Mouse (Mus musculus) kidney, postnatal 36 days (tissue): ENCODE measurements around the gene Nr2e3.
"Not testable (repeated sequence)": the region's sequence is repeated elsewhere in the genome, so short reads cannot be mapped to it uniquely, and the experiment has no call there.

Source experiments
- DNase-seq, 2 experiments: peaks; one replicate each; pipeline ENCODE4 v3.0.0; 2021 to 2022; ENCODE audit warnings: mixed read lengths in 2 of 2

Nr2e3 gene

DNA sequence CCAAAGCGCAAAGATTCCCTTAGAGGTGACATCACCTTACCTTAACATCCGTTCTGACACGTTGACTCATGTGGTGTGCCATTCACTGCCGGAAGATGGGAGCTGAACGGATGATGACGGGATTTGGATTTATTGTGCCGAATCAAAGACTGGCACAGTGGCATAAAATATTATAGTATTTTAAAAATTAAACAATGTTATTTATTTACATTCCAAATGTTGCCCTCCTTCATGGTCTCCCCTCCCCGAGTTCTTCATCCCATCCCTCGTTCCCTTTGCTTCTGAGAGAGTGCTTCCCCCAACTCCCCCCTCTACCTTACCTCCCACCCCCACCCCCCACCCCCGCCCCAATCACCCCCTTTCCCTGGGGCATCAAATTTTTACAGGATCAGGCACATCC is at the start of gene Nr2e3:
Gene Nr2e3, minus strand, starts transcription at position 101 of the 400 bp plus-strand sequence.
- no peak for DNase-seq

DNA sequence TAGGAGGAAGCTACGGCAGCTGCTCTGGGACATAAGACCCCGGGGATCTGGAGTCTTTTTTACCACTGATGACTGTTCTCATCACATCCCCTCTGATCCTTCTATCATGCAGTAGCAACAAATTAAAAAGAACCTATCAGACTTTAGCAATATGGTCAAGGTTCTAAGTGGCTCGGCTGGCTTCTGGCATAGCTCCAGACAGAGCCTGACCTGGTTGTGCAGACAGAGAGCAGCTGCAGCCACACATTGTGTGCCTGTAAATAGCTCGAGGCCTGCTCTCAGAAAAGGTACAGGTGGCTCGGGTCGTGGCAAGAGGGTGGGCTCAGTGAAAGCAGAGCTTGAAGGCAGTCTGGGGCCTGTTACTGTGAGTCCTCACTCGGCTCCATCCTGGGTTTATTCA is 48.5 kb upstream of the Nr2e3 start:
- DNase-seq: peak in 1 of 2 experiments; percentile 46

DNA sequence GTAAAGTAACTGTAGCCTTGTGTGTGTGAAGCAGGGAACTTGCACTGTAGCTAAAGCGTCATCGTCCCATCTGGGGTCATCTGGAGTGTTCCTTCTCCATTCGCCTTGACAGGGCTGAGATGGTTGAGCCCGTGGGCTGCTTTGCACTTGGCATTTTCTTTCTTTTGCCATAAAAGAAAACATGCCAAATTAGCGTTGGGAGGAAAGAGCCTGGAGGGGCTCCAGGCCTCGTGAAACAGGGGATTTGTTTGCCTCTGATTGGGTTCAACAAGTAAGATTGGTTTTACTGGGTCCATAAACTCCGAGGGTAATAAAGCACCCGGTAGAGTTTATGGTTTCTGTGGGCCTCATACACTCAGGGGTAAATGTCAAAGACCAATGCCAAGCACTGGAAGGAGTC is 41.9 kb upstream of the Nr2e3 start:
- DNase-seq: no peak

DNA sequence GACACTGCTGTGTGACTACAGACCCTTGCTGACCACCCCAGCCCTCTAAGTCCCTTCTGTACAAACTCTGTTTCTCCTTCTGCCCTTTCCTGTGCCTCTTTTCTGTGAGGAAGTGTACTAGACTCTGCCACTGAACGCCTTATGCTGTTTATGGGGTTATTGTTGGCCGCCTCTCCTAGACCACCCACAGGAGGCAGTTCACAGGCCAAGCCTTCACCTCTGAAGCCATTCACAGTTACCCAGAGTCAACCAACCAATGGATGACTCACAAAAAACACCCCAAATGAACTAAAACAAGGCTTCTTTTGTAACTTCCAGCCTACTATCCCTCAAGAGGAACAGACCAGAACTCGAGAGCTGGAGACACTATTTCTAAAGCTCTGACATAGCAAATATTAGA is 41.0 kb upstream of the Nr2e3 start:
- DNase-seq: no peak

DNA sequence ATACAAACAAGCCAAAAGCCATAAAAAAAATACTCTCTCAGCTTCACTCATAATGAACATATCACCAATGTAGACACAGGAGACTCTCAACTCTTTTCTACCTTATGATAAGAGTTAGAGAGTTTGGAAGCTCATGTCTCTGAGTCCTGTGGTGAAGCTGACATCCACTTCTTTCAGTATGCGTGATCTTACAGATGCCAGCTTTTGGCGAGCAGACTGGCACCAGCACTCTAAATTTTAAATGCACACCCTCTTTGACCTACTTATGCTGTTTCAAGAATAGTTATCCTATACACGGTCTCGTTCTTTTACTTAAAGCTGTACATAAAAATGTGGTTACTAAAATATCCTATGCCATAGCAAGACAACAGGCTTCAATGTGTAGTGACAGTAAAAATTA is 37.3 kb upstream of the Nr2e3 start:
- DNase-seq: no peak

DNA sequence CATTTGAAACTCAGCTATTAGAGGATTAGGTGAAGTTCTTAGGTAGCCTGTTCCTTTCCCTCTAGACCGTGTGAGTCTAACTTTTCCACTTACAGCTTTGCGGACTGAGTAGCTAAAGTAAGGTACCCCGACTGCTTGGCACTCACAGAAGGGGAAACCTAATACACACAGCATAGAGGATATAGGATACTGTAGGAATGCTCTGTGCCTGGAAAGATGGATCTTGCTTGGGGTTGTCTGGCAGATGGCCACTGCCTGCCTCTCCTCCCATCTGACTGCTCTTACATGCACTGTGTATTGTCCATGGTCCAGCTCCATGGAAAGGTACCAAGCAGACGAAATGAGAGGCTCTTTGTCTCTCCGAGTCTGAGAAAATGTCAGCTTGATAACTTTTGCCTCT is 30.9 kb upstream of the Nr2e3 start:
- DNase-seq: no peak

DNA sequence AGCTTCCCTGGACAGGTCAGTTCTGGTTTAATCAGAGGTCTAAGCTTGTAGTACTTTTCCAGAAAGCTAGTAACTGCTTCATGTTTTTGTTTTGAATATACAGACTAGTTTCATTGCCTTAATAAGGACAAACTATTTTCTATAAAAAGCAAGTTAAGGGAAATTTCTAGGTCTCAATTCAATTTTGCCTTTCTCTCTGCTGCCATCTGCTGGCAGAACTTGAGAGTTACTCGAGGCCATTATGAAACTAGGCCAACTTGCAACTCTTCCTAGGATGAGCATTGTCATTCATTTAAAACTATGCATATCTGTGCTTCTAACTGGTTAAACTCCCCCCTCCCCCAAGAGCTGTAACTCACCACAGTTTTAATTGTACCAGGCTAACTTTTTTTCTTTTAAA is 29.4 kb upstream of the Nr2e3 start:
- DNase-seq: peak; percentile 55 to 79

DNA sequence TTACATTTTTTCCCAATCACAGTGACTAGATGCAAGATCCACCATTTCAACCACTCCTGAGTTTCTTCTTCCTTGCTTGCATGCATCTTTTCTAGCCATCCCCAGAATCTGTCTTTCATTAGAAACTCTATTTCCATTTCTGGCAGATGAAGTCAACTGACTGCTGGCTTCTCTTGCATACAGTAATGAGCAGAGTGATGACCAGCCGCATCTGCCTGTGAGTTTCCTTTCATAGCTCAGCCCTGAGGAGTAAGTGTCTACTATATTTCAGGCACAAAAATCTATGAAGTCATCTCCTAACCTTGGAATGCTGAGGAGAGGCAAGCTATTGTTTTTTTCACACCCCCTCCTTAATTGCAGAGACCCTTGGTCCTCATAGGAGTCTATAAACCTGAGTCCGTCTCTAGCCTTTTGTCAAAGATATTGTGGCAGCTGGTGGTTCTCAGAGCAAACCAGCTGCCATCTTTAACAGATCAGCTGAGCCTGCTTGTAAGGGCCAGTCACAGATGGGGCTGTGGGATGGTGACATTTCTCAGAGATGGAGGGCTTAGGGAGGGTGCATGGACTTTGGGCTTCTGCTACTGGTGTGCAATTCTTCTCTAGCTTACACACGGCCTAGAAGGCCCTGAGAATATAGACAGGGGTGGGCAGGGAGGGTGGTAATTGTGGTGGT is 25.6 kb upstream of the Nr2e3 start:
- DNase-seq: no peak

DNA sequence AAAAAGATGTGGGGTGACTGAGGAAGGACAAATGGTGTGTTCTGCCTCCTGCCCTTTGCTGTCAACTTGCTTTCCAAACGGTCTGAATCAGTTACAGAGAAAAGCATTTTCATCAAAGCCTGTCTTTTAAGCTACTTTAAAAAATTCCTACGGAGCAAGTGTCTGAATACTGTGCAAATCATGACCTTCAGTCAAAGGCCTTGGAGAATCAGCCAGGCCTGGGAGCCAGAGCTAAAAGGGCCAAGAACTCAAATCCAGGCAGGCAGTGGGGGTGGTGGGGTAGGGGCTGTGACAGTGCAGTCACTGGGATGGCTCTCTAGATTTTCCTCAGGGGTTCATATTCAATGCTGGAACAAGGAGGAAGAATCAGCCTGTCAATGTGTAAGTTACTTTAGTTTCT is 20.7 kb upstream of the Nr2e3 start:
- DNase-seq: no peak

DNA sequence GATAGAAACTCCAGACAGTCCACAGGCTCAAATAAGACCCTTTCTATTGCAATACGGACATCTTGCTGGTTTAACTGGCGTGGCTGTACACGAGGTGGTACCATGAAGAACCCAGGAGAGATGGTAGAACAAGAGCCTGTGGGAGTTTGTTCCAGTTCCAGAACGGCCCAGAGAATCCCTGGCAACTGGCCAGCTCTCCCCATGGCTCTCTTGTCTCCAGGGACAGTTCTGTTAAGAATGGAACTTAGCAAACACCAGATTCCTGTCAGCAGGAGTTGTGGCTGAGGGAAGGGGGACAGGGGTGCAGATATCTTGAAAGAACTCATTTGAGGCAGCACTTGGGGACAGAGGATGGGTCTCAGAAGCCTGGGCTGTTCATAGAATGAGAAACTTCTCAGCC is 10.8 kb upstream of the Nr2e3 start:
- DNase-seq: peak in 1 of 2 experiments; percentile 33

DNA sequence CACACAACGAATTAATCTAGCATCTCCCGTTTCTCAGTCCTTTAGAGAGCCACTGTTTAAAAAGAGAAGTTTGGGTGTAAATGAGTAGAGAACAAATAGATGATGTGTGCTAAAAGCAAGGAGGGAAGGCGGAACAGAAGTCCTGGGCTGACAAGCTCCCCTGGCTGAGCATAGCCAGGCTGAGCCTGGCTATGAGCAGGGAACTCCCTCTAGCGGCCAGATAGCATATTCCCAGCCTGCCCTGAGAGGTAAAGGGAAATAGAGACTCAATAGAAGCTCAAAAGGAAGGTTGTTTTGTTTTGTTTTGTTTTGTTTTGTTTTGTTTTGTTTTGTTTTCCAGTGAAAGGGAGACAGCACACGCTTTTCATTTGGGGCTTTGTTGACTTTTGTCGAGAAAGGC is 8.9 kb upstream of the Nr2e3 start:
- peak; percentile 58 to 78 for DNase-seq

DNA sequence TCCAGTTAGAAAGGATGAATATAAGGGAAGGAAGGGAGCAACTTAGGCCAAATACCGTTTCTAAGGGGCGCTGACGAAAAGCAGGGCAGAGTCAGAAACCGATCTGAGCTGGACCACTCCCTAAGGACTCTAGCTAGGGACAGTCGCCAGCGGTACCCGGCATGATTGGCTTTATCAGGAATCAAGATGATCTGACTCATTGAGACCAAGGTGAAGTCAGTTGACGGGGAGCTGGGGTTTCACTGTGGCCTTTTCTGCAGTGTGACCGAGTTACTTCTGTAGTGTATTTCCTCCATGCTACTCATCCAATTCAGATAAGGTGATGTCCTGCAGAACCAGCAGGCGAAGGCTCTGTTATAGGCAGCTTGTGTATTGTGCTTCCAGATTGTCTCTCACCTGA is 4.6 kb upstream of the Nr2e3 start:
- DNase-seq: no peak

DNA sequence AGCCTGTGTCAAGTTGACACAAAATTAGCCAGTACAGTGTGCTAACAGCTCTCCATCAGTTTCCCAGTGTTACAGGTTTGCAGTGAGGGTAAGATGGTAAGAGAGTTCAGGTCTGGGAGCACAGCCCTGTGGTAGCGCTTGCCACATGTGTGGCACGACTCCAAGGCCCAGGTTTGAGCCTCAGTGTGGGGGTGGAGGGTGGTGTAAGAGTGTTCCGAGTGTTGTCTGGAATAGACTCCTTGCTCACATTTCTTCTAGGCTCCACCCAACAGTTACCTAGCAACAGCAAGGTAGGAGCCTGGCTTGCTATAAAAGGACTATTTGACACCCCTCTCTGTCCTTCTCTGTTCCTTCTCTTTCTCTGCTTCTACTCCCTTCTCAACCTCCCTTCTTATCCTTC is 3.9 kb upstream of the Nr2e3 start:
- no peak for DNase-seq

DNA sequence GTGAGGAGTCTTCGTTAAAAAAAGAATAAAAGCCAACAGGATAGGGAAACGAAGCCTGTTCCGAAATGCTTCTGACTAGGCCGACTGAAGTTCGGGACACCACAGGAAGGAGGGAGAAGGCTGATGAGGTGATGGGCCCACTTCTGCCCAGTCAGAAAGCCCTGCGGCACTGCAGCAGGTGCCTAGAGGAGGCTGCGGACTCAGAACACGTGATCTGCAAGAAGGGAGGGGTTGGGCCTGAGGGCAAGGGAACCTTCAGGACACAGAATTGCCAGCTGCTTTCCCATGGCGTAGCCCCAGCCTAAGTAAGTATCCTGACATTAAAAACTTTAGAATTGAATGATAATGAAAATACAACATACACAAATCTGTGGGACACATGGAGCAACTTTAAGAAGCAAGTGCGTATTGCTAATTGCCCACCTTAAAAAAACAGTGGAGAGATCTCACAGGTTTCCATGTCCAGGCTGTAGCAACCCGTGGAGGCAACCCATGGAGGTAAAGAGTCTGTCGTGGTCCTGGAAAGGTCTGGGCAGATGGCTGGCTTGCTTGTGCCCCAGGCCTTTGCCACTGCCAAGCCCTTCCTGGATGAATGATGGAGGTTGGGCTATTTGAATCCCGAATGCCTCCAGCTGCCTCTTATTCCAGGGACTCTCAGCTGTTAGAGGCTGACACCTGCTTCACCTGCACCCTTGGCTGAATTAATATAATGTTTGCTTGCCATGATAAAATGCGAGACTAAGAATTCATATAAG is 919 bp upstream of the Nr2e3 start:
- DNase-seq: no peak

DNA sequence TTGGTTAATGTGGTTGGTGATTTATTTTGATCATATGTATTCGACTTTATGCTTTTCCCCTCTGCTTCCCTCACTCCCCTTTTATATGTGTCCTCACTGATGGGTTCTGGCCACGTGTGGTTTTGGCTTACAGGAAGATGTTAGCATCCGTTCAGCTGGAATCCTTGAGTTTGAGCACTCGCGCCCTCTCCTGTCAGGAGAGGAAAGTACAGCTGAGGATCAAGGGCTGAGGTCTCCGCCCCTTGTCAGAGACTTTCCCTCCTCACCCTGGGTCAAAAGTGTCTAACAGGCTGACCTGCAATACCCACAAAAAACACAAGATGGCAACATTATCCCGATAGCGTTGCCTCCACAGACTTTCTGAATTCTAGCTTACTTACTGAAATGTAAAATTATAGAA is 1.2 kb downstream of the Nr2e3 start:
- DNase-seq: peak; percentile 85 to 86

DNA sequence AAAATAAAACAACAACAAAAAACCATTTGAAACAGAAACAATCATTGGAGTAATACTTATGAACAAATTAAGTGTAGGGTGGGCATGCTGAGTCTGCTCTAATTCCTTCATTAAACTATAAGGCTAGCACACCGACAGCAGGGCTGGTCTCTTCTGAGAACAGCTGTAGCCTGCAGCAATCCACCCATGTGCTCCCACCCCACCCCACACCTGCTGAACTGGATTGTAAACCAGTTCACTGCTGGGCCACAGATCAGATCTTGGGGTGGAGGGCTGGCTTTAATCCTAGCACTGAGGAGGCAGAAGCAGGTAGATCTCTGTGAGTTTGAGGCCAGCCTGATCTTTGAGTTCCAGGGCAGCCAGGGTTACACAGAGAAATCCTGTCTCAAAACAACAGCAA is 2.3 kb downstream of the Nr2e3 start:
- not testable (repeated sequence) for DNase-seq

DNA sequence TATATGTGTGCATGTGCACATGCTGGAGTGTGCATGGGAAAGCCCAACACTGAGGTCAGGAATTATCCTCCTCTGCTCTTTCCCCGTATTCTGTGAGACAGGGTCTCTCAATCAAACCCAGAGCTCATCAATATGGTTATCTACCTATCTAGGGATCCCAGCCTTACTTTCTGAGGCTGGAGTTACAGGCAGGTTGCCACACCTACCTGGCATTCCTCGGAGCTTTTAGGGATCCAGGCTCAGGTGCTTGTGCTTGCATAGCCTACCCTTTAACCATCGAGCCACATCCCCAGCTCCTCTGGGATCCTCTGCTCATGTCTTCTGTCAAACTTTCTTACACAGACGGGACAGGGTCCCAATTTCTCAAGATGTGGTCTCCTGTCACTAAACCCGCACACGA is 4.0 kb downstream of the Nr2e3 start:
- no peak for DNase-seq

DNA sequence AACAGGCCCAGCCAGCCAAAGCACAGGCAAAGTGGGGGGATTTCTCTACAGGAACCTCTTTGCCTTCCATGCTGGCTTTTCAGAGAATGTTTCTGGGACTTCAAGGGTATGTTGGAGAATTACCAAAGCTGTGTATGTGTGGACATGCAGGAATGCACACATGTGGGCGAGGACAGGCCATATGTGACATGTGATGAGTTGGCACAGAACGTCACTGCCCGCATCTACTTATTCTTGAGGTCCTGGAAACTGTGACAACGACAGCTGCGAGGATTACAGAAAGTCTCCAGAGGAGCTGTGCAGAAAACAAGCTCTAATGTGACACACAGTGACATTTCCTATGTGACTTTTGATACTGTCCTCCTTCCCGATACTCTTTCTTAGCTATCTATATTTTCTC is 4.8 kb downstream of the Nr2e3 start:
- DNase-seq: no peak

DNA sequence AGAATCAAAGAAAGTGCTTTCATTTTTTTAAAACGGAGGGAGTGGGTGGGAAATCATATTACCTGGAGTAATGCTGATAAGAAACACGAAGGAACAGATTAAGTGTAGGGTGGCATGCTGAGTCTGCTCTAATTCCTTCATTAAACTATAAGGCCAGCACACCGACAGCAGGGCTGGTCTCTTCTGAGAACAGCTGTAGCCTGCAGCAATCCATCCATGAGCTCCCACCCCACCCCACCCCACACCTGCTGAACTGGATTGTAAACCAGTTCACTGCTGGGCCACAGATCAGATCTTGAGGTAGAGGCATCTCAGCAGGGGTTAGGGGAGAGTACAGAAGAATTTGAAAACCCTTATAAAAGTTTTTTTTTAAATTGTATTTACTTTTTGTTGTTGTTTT is 5.3 kb downstream of the Nr2e3 start:
- DNase-seq: no peak

DNA sequence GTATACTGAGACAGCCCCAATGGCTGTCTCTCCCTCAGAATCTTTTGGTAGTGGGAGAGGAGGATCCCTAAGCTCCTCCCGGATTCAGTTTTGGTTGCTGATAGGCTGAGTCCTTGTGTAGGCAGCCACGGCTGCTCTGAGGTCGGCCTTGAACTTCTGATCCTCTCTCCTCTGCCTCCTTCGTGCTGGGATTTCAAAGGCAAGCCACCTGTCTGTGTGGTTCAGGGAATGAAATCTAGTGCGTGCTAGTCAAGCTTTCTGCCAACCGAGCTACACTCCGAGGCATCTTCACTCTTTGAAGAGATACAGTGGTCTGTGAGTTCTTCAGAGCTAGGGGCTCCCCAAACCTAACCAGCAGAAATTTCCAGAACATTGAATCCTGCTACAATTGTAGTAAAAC is 6.9 kb downstream of the Nr2e3 start:
- DNase-seq: no peak

DNA sequence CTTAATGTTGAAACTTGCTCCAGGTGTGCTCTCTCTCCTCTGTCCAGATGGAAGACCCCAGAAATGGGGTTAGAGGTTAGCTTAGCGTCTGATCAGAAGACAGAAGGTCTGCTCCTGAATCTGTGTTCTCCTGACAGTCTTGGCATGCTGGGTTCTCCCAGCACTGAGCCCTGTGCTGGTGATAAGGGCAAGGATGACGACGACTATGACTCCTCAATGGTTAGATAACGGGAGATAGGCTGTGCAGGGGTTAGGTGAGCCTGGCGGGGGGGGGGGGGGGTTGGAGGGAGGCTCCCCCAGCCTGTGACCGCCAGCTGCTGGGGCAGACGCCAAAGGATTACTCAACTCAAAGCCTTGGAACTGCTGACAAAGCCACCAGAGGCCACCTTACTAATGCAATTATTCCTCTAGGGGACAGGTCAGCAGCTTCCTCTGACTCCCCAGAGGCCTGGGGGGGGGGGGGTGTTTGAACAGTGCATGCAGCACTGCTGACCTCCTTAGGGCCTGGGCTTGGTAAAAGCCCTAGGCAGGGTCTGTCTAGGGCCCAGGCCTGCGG is 7.9 kb downstream of the Nr2e3 start:
- no peak for DNase-seq

DNA sequence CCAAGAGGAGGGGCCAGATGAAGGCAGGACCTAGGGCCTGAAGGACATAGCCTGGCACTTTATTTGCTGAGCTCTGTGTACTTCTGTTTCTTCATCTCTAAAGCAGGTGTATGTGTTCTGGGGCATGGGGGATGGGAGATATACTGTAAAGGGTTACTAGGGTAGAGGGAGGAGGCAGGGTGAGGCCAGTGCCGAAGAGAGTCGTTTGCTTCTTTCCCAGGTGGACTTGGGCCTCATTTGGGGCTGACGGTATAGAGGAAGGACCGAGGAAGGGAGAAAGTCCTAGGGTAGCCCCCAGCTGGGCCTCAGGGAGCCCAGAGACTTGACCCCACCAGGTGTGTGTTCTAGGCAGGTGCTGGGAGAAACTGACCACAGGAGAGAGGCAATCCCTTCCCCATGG is 8.5 kb downstream of the Nr2e3 start:
- DNase-seq: no peak

DNA sequence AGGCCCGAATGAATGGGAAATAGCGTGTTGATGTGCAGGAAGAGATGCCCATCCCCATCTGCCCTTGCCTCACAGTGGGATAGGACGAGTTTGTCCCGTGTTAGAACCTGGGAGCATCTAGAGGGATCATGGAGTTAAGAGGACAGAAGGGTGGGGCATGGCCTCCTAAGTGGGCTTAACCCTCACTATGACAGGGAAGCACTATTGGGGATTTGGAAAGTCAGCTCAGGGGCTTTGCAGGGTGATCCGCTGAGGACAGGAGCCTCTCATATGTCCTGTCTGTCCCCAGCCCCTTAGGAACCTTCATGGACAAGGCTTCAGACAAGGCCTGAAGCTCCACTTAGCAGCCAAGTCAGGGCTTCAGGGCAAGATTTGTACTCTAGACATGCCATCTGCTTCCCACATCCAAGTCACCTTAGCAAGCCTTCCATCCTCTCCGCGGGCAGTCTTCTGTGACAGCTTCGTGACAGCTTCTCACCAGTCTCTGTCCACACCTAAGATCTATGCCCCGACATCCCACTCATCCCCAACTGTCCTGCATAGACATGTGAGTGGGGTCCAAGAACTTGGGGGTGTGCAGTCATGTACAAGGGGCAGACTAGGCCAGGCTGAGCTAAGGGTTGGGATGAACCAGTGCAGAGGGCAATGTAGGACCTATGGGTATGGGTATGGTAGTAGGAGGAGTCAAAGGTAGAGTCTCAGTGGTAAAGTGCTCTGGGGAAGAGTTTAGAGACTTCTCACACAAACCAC is 9.3 kb downstream of the Nr2e3 start:
- DNase-seq: no peak

DNA sequence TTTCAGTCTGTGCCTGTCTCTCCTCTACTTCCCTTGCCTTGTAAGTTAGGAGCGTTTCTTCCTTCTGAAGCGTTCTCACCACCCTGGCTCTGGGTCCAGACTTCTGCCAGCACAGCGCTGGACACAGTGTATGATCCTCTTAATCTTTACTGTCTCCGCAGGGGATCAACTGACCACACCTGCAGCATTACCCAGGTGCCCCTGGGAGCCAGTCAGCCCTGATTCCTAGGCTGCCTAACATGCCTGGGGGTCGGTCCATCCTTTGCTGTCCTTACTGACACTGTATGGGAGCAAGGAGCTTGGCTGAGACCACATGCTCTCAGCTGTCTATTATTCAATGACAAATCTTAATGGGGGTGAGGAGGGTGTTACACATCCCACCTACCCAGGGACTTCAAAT is 10.5 kb downstream of the Nr2e3 start:
- no peak for DNase-seq
